Mouse (Mus musculus) kidney, postnatal 14 days (tissue): ENCODE data around the gene Hsd17b14.

Experiments
- DNase-seq: peaks from one replicate; pipeline ENCODE4 v3.0.0; 2022; ENCODE audit warnings: mixed read lengths

Hsd17b14 gene

GRCm38 (mm10) chr7:45609511-45609910, 54.8 kb downstream of the Hsd17b14 start:
- DNase-seq = no peak

- peak; percentile 34 for DNase-seq
Observed at GRCm38 (mm10) chr7:45616277-45616676, 61.6 kb downstream of the Hsd17b14 start.

- DNase-seq = peak; percentile 30
Observed at GRCm38 (mm10) chr7:45617042-45617695, 62.5 kb downstream of the Hsd17b14 start, which contains the start of gene Fut1. Gene Fut1, plus strand, starts transcription at chr7:45617289.
